Mouse (Mus musculus) retina, postnatal 7 days (tissue): ENCODE results near the gene Gtsf1.
"Not testable (repeated sequence)": the region's sequence is repeated elsewhere in the genome, so short reads cannot be mapped to it uniquely, and the experiment has no call there.

Source experiments
- DNase-seq: peaks from one replicate; pipeline ENCODE4 v3.0.0-alpha.2; 2012; ENCODE audit warnings: low read depth, low spot score

Gene Gtsf1

DNA sequence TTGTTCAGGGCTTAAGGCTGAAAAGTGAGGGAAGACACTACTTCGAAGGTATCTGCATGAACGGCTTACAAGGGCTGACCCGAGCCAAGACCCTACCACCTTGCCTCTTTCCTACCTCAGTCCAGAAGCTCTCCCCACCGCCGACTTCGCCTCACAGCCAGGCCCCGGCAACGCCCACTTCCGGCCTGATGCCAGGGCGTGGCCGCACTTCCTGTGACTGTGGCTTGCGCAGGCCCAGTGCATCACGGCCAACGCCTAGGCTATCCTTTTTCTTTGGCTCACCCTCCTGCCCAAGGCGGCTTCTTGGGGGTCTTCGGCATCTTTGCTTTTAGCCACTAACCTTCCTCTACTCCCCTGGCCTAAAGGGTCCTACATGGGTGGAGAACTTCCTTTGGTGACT is at the start of gene Gtsf1:
TSS of gene Gtsf1 (minus strand) at position 230 of the 400 bp plus-strand sequence.
- no peak for DNase-seq

DNA sequence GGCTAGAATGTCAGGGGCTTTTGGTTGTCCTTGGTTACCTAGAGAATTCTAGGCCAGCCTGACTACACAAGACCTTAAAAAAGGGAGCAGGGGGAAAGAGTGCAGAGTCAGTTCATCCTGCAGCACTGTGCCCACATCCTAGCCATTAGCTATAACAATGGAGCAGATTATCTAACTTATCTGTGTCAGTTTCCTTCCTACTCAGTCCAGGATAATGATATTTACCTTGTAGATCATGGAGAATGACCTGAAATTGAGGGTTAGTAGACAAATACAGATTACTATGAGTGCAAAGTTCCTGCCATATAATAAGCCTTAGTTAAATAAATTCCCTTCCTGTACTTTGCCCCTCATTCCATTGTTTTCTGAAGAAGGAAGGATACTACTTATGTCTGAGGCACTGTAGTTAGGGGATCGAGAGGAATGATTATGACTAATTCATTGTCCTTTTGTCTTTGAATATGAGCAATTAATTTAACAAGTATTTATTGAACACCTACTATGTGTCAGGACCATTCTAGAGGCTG is 48.9 kb upstream of the Gtsf1 start:
- no peak for DNase-seq

DNA sequence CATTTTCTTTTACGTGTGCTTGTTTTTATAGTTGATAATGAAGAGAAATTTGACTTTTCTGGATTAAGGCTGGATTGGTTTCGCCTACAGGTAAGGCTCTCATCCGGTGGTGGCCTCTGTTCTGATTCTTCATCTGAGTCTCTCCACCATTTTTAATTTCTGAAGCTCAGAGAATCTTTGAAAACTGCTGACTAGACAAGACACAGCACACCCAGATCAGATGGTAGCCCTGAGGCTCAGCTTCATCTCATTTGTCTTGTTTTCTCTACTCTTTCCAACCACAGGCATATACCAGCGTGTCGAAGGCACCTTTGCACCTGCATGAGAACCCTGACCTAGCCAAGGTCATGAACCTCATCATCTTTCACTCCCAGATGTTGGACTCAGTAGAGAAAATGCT is 43.5 kb upstream of the Gtsf1 start:
- no peak for DNase-seq

- DNase-seq: no peak
Observed at GRCm38 (mm10) chr15:103473182-103473581, 42.9 kb upstream of the Gtsf1 start.

DNA sequence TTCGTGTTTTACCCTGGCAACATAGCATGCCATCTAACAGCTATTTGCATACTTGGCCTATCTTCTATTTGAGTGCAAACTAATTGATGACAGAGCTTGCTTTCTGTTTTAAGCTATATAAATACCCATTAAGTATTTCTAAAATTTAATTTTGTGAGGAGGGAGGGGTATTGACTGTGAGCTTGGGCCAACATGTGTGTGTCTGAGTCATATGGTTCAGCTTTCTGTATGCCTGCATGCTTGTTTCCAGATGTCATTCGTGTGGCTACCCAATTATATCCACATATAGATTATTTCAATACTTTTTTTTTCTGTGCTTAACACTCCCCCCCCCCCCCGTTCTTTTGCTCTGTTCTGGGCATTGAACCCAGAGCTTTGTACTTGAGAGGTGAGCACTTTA is 42.0 kb upstream of the Gtsf1 start:
- no peak for DNase-seq

- no peak for DNase-seq
Observed at GRCm38 (mm10) chr15:103471488-103472194, 41.4 kb upstream of the Gtsf1 start.

DNA sequence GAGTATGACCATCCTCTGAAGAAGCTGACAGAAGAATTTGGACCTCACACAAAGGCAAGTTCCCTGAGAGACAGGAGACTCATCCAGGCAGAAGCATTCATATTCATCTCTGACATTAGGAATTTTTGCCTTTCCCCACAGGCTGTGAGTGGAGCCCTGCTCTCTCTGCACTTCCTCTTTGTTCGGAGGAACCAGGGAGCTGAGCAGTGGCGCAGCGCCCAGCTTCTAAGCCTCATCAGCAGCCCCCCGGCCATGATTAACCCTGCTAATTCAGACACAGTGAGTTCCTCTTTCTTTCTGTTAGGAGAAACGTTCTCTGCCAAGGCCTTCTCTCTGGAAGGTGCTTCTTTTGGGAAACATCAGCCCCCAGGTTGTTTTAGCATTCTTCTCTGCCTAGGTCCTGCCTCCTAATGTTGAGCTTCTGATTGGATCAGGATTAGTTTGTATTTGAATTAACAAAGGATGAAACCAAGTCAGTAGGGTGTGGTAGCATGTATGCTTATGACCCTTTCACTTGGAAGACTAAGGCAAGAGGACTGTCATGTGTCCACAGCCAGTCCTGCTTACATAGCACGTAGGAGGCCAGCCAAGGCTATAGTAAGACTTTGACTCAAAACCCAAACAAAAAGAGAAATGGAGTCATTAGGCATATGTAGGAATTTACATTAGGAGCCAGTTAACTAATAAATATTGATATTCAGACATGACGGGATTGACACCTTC is 32.4 kb upstream of the Gtsf1 start:
- DNase-seq: no peak

- DNase-seq: no peak
Observed at GRCm38 (mm10) chr15:103454449-103454848, 24.2 kb upstream of the Gtsf1 start.

DNA sequence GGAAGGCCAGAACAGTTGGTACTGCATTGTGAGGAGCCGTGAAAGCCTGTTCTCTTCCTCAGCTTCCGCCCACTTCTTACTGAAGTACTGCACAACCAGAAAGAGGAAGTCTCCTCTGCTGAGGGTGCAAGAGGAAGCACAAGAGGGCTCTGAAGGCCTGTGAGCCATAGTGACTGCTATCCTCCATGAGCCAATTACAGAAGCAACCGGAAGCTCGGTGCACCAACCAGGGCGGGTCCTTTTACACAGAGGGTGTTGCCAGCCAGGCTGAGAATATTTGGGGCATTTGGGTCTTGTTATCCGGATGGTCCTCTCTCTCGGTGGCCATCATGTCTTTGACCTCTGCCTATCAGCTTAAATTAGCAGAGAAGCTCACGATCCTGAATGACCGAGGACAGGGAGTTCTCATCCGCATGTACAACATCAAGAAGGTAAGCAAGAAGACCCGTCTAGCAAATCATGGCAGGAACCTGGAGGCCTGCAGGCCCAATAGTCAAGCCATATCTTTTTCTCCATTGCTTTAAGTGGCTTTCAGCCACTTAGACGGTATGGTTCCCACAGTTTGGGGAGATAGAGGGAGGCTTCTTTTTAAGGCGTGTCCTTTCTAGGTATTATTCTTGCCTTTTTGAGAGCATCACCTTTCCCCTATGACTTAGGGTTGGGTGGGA is 23.4 kb upstream of the Gtsf1 start, which contains the start of gene Nckap1l:
TSS of gene Nckap1l (plus strand) at position 244 of the 668 bp plus-strand sequence.
- no peak for DNase-seq

GRCm38 (mm10) chr15:103448369-103448768 is 18.1 kb upstream of the Gtsf1 start, which contains the start of gene Gtsf2:
Gene Gtsf2, minus strand, starts transcription at chr15:103448469.
- no peak for DNase-seq

DNA sequence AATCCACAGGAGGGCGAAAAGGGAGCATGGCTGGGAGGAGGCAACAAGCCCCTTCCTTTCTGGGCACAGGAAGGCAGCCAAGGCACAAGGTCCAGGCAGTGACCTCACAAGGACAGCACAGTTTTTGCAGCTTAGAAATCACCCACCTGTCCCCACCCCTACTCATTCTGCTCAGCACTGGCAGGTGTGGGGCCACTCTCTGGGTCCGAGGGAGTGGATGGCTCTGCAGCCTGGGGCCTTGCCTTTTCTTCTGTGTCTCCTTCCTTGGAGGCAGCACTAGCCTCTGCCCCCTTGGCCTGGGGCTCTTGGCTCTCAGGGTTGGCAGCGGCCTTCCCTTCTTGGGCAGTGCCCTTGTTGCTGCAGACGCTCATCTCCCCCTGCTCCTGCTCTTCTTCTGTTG is 15.7 kb upstream of the Gtsf1 start:
- not testable (repeated sequence) for DNase-seq

GRCm38 (mm10) chr15:103427017-103427416 is 3.3 kb downstream of the Gtsf1 start:
- DNase-seq: no peak

- DNase-seq: not testable (repeated sequence)
Observed at GRCm38 (mm10) chr15:103405586-103405985, 24.7 kb downstream of the Gtsf1 start.

GRCm38 (mm10) chr15:103401361-103401760 is 28.9 kb downstream of the Gtsf1 start:
- no peak for DNase-seq

- DNase-seq: no peak
Observed at GRCm38 (mm10) chr15:103393577-103393976, 36.7 kb downstream of the Gtsf1 start.

- DNase-seq: no peak
Observed at GRCm38 (mm10) chr15:103388556-103389145, 41.6 kb downstream of the Gtsf1 start.

GRCm38 (mm10) chr15:103383771-103384488 is 46.3 kb downstream of the Gtsf1 start:
- DNase-seq: no peak

- DNase-seq: no peak
Observed at GRCm38 (mm10) chr15:103382795-103383406, 47.4 kb downstream of the Gtsf1 start.

DNA sequence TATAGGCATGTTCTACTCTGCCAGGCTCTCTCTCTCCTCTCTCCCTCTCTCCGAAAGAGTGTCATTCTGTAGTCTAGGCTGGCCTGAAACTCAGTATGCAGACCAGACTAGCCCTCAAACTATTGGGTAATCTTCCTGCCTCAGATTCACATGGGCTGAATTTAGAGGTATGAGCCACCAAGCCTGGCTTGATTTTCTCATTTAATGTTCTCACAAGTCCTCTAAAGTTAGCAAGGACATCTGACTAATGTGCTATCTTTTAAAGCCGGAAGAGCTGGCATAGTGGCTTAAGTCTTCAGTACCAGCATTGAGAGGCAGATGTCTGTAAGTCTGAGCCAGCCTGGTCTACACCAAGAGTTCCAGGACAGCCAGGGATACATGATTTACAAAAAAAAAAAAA is 48.2 kb downstream of the Gtsf1 start:
- DNase-seq: no peak

DNA sequence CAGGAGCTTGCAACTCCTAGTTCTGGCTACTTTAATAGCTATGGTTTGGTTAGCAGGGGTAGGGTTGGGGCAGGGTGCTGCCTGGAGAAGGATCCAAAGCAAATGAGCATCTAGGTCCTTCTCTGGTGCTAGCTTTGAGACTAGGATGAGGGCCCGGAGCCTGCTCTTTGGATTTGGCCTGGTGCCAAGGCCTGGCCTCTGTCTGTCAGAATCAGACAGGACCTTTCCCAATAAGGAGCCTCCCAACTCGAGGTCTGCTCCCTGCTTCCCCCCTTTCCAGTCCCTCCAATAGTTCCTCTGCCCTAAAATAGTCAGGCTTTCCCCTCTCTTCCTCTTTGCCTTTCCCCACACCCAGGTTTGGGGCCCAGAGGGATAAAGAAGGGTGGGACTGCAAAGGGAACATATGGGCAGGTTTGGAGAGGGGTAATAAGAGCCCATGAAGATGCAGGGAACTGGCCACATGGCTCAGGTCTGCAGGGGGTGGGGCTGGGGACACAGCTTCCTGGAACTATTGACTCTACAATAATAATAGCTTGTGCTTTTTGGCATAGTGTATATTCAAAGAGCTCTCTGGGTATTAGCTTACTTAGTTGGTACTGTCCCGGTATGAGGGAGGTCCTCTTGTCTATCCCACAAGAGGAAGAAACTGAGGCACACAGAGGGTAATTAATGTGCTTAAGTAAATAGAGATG is 51.5 kb downstream of the Gtsf1 start:
- DNase-seq: no peak
